Comparison of ENCODE assay signal across 28 mouse cellular contexts in genomic region chr11:119781726-119782125, GRCm38 (mm10).
DNase-seq lines count a peak whose midpoint lies in the region; ATAC-seq and TF ChIP-seq lines count a peak whose summit lies in the region.
"Had no signal": no experiment of that assay in that cellular context is flagged by ENCODE, and none has a peak within 500 bp of the region (broad histone marks: within the 10 kb centered on the region; RNA-seq: fewer than 3 reads in every experiment).

No protein-coding gene starts in this region.

- H3K27me3 ChIP-seq in cerebellum, adult 2 months (ENCODE audit: control insufficient read depth, insufficient read depth, low read length) = no peaks in the 10 kb centered on the region
- H3K27me3 ChIP-seq in kidney, embryonic 15.5 days = no peaks in the 10 kb centered on the region
- H3K27me3 ChIP-seq in hindbrain, embryonic 13.5 days = no peaks in the 10 kb centered on the region
- H3K27me3 ChIP-seq: embryonic facial prominence, embryonic 12.5 days; liver, embryonic 12.5 days; megakaryocyte, embryonic 14.5 days; midbrain, embryonic 12.5 days; neural tube, embryonic 12.5 days had no signal

- no peak overlapping the region for H3K4me3 ChIP-seq in cerebellum, adult 2 months (replicated peaks; ENCODE audit: insufficient read depth, low read depth, low read length)
- H3K4me3 ChIP-seq in gastrocnemius, adult 2 months = no peak overlapping the region
- no peak overlapping the region for H3K4me3 ChIP-seq in kidney, embryonic 15.5 days (replicated peaks)
- H3K4me3 ChIP-seq in hindbrain, embryonic 13.5 days = no peak overlapping the region
- H3K4me3 ChIP-seq: embryonic facial prominence, embryonic 12.5 days; hindbrain, embryonic 10.5 days; liver, embryonic 12.5 days; megakaryocyte, embryonic 14.5 days; midbrain, embryonic 12.5 days; myocyte; neural tube, embryonic 12.5 days had no signal

- 21% methylated on average over 4 of the region's 4 CpGs for WGBS in cerebellum, adult 2 months
- 88% methylated on average over 4 of the region's 4 CpGs for WGBS in kidney, embryonic 15.5 days
- 92% methylated on average over 4 of the region's 4 CpGs for WGBS in hindbrain, embryonic 13.5 days

- peak; percentile 47 to 70 for DNase-seq in cerebellum, adult 2 months
- no peak for DNase-seq in cerebellum, adult 8-10 months
- DNase-seq in gastrocnemius, adult 2 months = no peak
- DNase-seq in gastrocnemius, postnatal 10 days = no peak
- peak; percentile 22 to 53 for DNase-seq in kidney, postnatal 25 days
- DNase-seq: adrenal gland, adult 8-10 months; embryo, embryonic 11 days; heart, postnatal 14 days; layer of hippocampus, postnatal 36 days; left cerebral cortex, postnatal 4 days; liver, postnatal 0 days; lung, postnatal 36 days; right cerebral cortex, postnatal 4 days; thymus, adult 18-20 months; thymus, postnatal 25 days had no signal

- H3K9ac ChIP-seq in kidney, embryonic 15.5 days = no peak overlapping the region
- H3K9ac ChIP-seq in hindbrain, embryonic 13.5 days = no peak overlapping the region
- H3K9ac ChIP-seq: embryonic facial prominence, embryonic 12.5 days; liver, embryonic 12.5 days; liver, postnatal 0 days; midbrain, embryonic 12.5 days; neural tube, embryonic 12.5 days had no signal

- H3K9me3 ChIP-seq in kidney, embryonic 15.5 days (replicated peaks) = no peaks in the 10 kb centered on the region
- no peaks in the 10 kb centered on the region for H3K9me3 ChIP-seq in hindbrain, embryonic 13.5 days
- H3K9me3 ChIP-seq: embryonic facial prominence, embryonic 12.5 days; G1E; hindbrain, embryonic 10.5 days; liver, embryonic 12.5 days; megakaryocyte, embryonic 14.5 days; midbrain, embryonic 12.5 days; neural tube, embryonic 12.5 days had no signal

- intact Hi-C loops in gastrocnemius, adult 2 months (cut with DNase I) = loop anchor here (5.0 kb wide), 1 partner anchor 279 kb away; no protein-coding TSS in a partner anchor

- peaks cover 33% of the 10 kb centered on the region for H3K36me3 ChIP-seq in kidney, embryonic 15.5 days
- no peaks in the 10 kb centered on the region for H3K36me3 ChIP-seq in hindbrain, embryonic 13.5 days
- H3K36me3 ChIP-seq: neural tube, embryonic 12.5 days had no signal

- H3K27ac ChIP-seq in cerebellum, adult 2 months (ENCODE audit: insufficient read depth, low read length) = 0 out of 2 replicates have a peak overlapping the region, but pooled peaks have one; percentile 16
- peak overlapping the region; percentile 38; the same call in 1 of the 2 replicates for H3K27ac ChIP-seq in gastrocnemius, adult 2 months
- no peak overlapping the region for H3K27ac ChIP-seq in kidney, embryonic 15.5 days
- H3K27ac ChIP-seq in hindbrain, embryonic 13.5 days = no peak overlapping the region
- H3K27ac ChIP-seq: embryonic facial prominence, embryonic 12.5 days; hindbrain, embryonic 10.5 days; liver, embryonic 12.5 days; midbrain, embryonic 12.5 days; neural tube, embryonic 12.5 days; stomach, postnatal 0 days had no signal

- ATAC-seq in kidney, embryonic 15.5 days (replicated peaks; ENCODE audit: low FRiP score) = no peak
- ATAC-seq in hindbrain, embryonic 13.5 days (ENCODE audit: low FRiP score) = no peak
- ATAC-seq: forebrain, embryonic 14.5 days; hindbrain, embryonic 16.5 days; liver, embryonic 12.5 days; liver, postnatal 0 days had no signal

- no peak overlapping the region for H3K4me2 ChIP-seq in kidney, embryonic 15.5 days
- H3K4me2 ChIP-seq in hindbrain, embryonic 13.5 days = no peak overlapping the region
- H3K4me2 ChIP-seq: embryonic facial prominence, embryonic 12.5 days; liver, embryonic 12.5 days; midbrain, embryonic 12.5 days; neural tube, embryonic 12.5 days had no signal

- no peak for TF ChIP-seq POLR2A in cerebellum, adult 2 months (IDR thresholded peaks at IDR 0.05; ENCODE audit: borderline replicate concordance, insufficient read depth, low read length)

- TF ChIP-seq CTCF in cerebellum, adult 2 months (IDR thresholded peaks at IDR 0.05; ENCODE audit: borderline replicate concordance, insufficient read depth, low read depth, low read length) = no peak
- TF ChIP-seq CTCF in gastrocnemius, adult 2 months (IDR thresholded peaks at IDR 0.05) = no peak

- H3K4me1 ChIP-seq in cerebellum, adult 2 months (ENCODE audit: control insufficient read depth, insufficient read depth, low read length) = peaks cover 48% of the 10 kb centered on the region
- no peaks in the 10 kb centered on the region for H3K4me1 ChIP-seq in kidney, embryonic 15.5 days
- peaks cover 34% of the 10 kb centered on the region for H3K4me1 ChIP-seq in hindbrain, embryonic 13.5 days (replicated peaks)
- H3K4me1 ChIP-seq: embryonic facial prominence, embryonic 12.5 days; midbrain, embryonic 12.5 days had no signal

Comparison
In these comparisons a context has a peak if more than half of its experiments do, and no peak if none do; other contexts are left out.
1. DNase-seq: peak in cerebellum, adult 2 months (2 of 2) and kidney, postnatal 25 days (2 of 2); none in cerebellum, adult 8-10 months (single experiment), gastrocnemius, adult 2 months (single experiment) and gastrocnemius, postnatal 10 days (single experiment).
2. H3K27ac ChIP-seq: peak in cerebellum, adult 2 months (single experiment) and gastrocnemius, adult 2 months (single experiment); none in kidney, embryonic 15.5 days (single experiment) and hindbrain, embryonic 13.5 days (single experiment).